In genomic region chrX:99294726-99295125, GRCm38 (mm10) we compare ENCODE assay signal across 13 mouse cellular contexts.
DNase-seq lines count a peak whose midpoint lies in the region; ATAC-seq and TF ChIP-seq lines count a peak whose summit lies in the region.
"Had no signal": no experiment of that assay in that cellular context is flagged by ENCODE, and none has a peak within 500 bp of the region (broad histone marks: within the 10 kb centered on the region; RNA-seq: fewer than 3 reads in every experiment).

No protein-coding gene starts in this region.

- no peaks in the 10 kb centered on the region for H3K4me1 ChIP-seq in liver, postnatal 0 days (ENCODE audit: insufficient read depth)
- no peaks in the 10 kb centered on the region for H3K4me1 ChIP-seq in stomach, postnatal 0 days (replicated peaks; ENCODE audit: control insufficient read depth, insufficient read depth)
- H3K4me1 ChIP-seq in intestine, postnatal 0 days (replicated peaks; ENCODE audit: control insufficient read depth, insufficient read depth, low read length): no peaks in the 10 kb centered on the region

- H3K4me2 ChIP-seq in liver, postnatal 0 days (ENCODE audit: low read depth, low read length): no peak overlapping the region
- H3K4me2 ChIP-seq in stomach, postnatal 0 days (replicated peaks; ENCODE audit: low read depth): no peak overlapping the region
- no peak overlapping the region for H3K4me2 ChIP-seq in intestine, postnatal 0 days (replicated peaks; ENCODE audit: low read depth)
- H3K4me2 ChIP-seq: hindbrain, embryonic 13.5 days had no signal

- WGBS in liver, postnatal 0 days (ENCODE audit: insufficient replicate concordance): 68% methylated on average over 8 of the region's 8 CpGs
- WGBS in stomach, postnatal 0 days: 63% methylated on average over 8 of the region's 8 CpGs
- 60% methylated on average over 8 of the region's 8 CpGs for WGBS in intestine, postnatal 0 days

- H3K27ac ChIP-seq in liver, postnatal 0 days (ENCODE audit: low read depth): no peak overlapping the region
- no peak overlapping the region for H3K27ac ChIP-seq in stomach, postnatal 0 days (replicated peaks)
- H3K27ac ChIP-seq in intestine, postnatal 0 days (ENCODE audit: low read depth, low read length): no peak overlapping the region
- H3K27ac ChIP-seq: hindbrain, embryonic 13.5 days; layer of hippocampus, adult 2 months; macrophage had no signal

- no peaks in the 10 kb centered on the region for H3K9me3 ChIP-seq in liver, postnatal 0 days (ENCODE audit: low read length)
- H3K9me3 ChIP-seq in stomach, postnatal 0 days (ENCODE audit: control insufficient read depth, low read length): no peaks in the 10 kb centered on the region
- H3K9me3 ChIP-seq in intestine, postnatal 0 days (ENCODE audit: control insufficient read depth): no peaks in the 10 kb centered on the region
- H3K9me3 ChIP-seq: hindbrain, embryonic 13.5 days had no signal

- no peak overlapping the region for H3K9ac ChIP-seq in liver, postnatal 0 days (replicated peaks)
- no peak overlapping the region for H3K9ac ChIP-seq in stomach, postnatal 0 days (ENCODE audit: low read length)
- no peak overlapping the region for H3K9ac ChIP-seq in intestine, postnatal 0 days (ENCODE audit: low read depth, low read length)
- H3K9ac ChIP-seq: hindbrain, embryonic 13.5 days had no signal

- no peak for TF ChIP-seq CTCF in liver, postnatal 0 days (IDR thresholded peaks at IDR 0.05; ENCODE audit: low read depth)
- TF ChIP-seq CTCF in stomach, postnatal 0 days (IDR thresholded peaks at IDR 0.05; ENCODE audit: low read depth): no peak
- TF ChIP-seq CTCF in intestine, postnatal 0 days (IDR thresholded peaks at IDR 0.05; ENCODE audit: low read depth): no peak

- peak; percentile 26 for DNase-seq in liver
- DNase-seq in liver, postnatal 0 days: no peak
- DNase-seq in heart, postnatal 10 days: peak; percentile 53 to 57
- DNase-seq in kidney, postnatal 10 days: peak; percentile 59
- DNase-seq in stomach, postnatal 0 days (ENCODE audit: low spot score): peak; percentile 30
- DNase-seq in frontal cortex, adult 2 months (ENCODE audit: extremely low spot score in 1 of 2, low spot score in 1 of 2): no peak
- DNase-seq: gastrocnemius, postnatal 14 days; spleen, adult 18-20 months; thymus, adult 2 months had no signal

- ATAC-seq in liver, postnatal 0 days: no peak
- ATAC-seq in stomach, postnatal 0 days (ENCODE audit: low FRiP score, low TSS enrichment): no peak
- no peak for ATAC-seq in intestine, postnatal 0 days

- 0 out of 2 replicates have a peak, but pooled peaks cover 3% of the 10 kb centered on the region for H3K27me3 ChIP-seq in liver, postnatal 0 days (ENCODE audit: insufficient read depth, low read length)
- H3K27me3 ChIP-seq in stomach, postnatal 0 days (ENCODE audit: control insufficient read depth, insufficient read depth, low read length): no peaks in the 10 kb centered on the region
- H3K27me3 ChIP-seq in intestine, postnatal 0 days (replicated peaks; ENCODE audit: control insufficient read depth, insufficient read depth, low read length): no peaks in the 10 kb centered on the region

- no peak for TF ChIP-seq EP300 in liver, postnatal 0 days (IDR thresholded peaks at IDR 0.05; ENCODE audit: low read depth)
- TF ChIP-seq EP300 in stomach, postnatal 0 days (optimal IDR thresholded peaks at IDR 0.05): no peak

- H3K36me3 ChIP-seq in liver, postnatal 0 days (replicated peaks; ENCODE audit: insufficient read depth, low read length): no peaks in the 10 kb centered on the region
- no peaks in the 10 kb centered on the region for H3K36me3 ChIP-seq in stomach, postnatal 0 days (ENCODE audit: control insufficient read depth, insufficient read depth, low read length)
- H3K36me3 ChIP-seq in intestine, postnatal 0 days (ENCODE audit: control insufficient read depth, insufficient read depth): no peaks in the 10 kb centered on the region
- H3K36me3 ChIP-seq: hindbrain, embryonic 13.5 days had no signal

- H3K4me3 ChIP-seq in liver, postnatal 0 days (ENCODE audit: low read depth, low read length): no peak overlapping the region
- H3K4me3 ChIP-seq in stomach, postnatal 0 days (ENCODE audit: low read depth, low read length): no peak overlapping the region
- H3K4me3 ChIP-seq in intestine, postnatal 0 days (ENCODE audit: low read depth, low read length): no peak overlapping the region
- H3K4me3 ChIP-seq: hindbrain, embryonic 13.5 days; layer of hippocampus, adult 2 months had no signal

- intact Hi-C loops in heart, postnatal 10 days (cut with DNase I): loop anchor here (5.0 kb wide), 1 partner anchor 63 kb away; no protein-coding TSS in a partner anchor

Comparison
In these comparisons a context has a peak if more than half of its experiments do, and no peak if none do; other contexts are left out.
1. DNase-seq: peak in liver (single experiment), heart, postnatal 10 days (2 of 2), kidney, postnatal 10 days (single experiment) and stomach, postnatal 0 days (single experiment); none in liver, postnatal 0 days (single experiment) and frontal cortex, adult 2 months (0 of 2).